Mouse (Mus musculus): Measurements from ENCODE around the gene Ppm1n. TPM values are rescaled to one million over a fixed set of nuclear protein-coding genes. Genes with fewer than 3 reads are reported as not detected.

Gene Ppm1n
- total and polyA plus RNA-seq, 2 experiments from 2014 or later: 1.4 to 1.8 TPM

DNA sequence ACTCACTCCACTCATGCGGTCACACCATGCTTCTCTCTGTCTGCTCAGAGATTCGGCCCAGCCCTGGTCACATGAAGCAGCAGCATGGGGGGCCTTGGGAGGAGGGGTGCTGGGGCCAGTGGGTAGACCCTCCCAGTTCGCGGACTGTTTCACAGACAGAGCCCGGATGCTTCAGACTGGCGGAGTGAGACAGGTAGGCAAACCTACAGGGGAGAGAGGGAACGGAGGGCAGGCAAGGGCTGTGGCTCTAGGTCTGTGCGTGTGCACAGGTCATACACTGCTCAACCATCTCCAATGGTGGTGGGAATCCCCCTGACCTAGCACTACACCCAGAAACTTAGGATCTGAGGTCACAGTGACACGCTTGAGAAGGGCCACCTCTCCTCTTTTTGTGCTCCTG is 39.6 kb upstream of the Ppm1n start:
- Histone ChIP-seq H3K27ac (ENCODE audit: low read depth, low read length) (peak overlapping the region; percentile 65), H3K4me2 (ENCODE audit: low read depth, low read length, poor library complexity, severe bottlenecking) (peak overlapping the region; percentile 79), H3K9me3 (ENCODE audit: low read length) (no peaks in the 10 kb centered on the region), H3K9ac (replicated peaks; ENCODE audit: low read length, poor library complexity, severe bottlenecking) (peak overlapping the region; percentile 54), H3K36me3 (ENCODE audit: insufficient read depth, low read length) (no peaks in the 10 kb centered on the region), H3K4me3 (ENCODE audit: low read depth, low read length) (peak overlapping the region; percentile 40), H3K4me1 (ENCODE audit: insufficient read depth, low read length) (peaks cover 5% of the 10 kb centered on the region; the same call in 1 of the 2 replicates), H3K27me3 (ENCODE audit: insufficient read depth, low read length) (no peaks in the 10 kb centered on the region)
- WGBS: 9% methylated on average over 9 of the region's 9 CpGs
- no peak for DNase-seq (ENCODE audit: low spot score)
- ATAC-seq (ENCODE audit: low FRiP score): peak; percentile 69
- no peak for TF ChIP-seq CTCF (IDR thresholded peaks at IDR 0.05)

DNA sequence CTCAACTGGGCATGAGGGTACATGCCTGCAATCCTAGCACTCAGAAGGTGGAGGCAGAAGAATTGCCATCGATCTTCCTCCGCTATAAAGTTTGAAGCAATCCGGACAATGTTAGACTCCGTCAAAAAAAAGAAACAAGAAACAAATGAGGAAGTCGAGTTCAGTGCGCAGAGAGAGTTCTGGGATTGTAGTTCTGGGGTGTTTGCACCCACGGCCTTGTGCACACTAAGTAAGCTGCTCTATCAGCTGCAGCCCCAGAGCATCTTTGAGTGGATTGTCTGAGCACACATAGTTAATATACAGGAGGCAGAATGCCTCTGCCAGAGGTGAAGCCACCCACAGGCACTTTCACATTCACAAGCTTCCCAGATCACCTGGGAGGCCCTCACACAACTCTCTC is 38.8 kb upstream of the Ppm1n start:
- Histone ChIP-seq H3K27ac (ENCODE audit: low read depth, low read length) (no peak overlapping the region), H3K9me3 (ENCODE audit: low read length) (no peaks in the 10 kb centered on the region), H3K4me2 (ENCODE audit: low read depth, low read length, poor library complexity, severe bottlenecking) (no peak overlapping the region), H3K4me3 (ENCODE audit: low read depth, low read length) (no peak overlapping the region), H3K4me1 (ENCODE audit: insufficient read depth, low read length) (peaks cover 5% of the 10 kb centered on the region; the same call in 1 of the 2 replicates), H3K27me3 (ENCODE audit: insufficient read depth, low read length) (no peaks in the 10 kb centered on the region), H3K9ac (replicated peaks; ENCODE audit: low read length, poor library complexity, severe bottlenecking) (no peak overlapping the region), H3K36me3 (ENCODE audit: insufficient read depth, low read length) (no peaks in the 10 kb centered on the region)
- no peak for TF ChIP-seq CTCF (IDR thresholded peaks at IDR 0.05)
- ATAC-seq (ENCODE audit: low FRiP score) (no peak), DNase-seq (ENCODE audit: low spot score) (no peak)
- 85% methylated on average over 7 of the region's 7 CpGs for WGBS

DNA sequence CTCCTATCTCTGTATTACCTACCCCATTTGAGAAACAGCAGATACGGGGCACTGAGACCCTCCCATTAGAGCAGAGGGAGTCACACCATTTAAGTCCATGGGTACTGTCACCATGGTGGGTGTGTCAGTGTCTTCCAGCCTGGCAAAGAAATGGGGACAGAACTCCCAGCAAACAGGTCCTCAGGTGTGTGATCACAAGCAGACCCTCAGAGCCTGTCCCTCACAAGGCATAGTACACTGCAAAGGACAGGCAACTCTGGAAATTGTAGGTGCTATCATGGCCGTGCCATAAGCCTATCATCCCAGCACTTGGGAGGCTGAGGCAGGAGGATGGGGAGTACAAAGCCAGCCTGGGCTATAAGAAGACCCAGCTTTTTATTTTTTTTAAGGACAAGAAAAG is 38.3 kb upstream of the Ppm1n start:
- Histone ChIP-seq H3K27ac (ENCODE audit: low read depth, low read length) (no peak overlapping the region), H3K9ac (replicated peaks; ENCODE audit: low read length, poor library complexity, severe bottlenecking) (no peak overlapping the region), H3K4me1 (ENCODE audit: insufficient read depth, low read length) (peaks cover 5% of the 10 kb centered on the region; the same call in 1 of the 2 replicates), H3K36me3 (ENCODE audit: insufficient read depth, low read length) (no peaks in the 10 kb centered on the region), H3K4me2 (ENCODE audit: low read depth, low read length, poor library complexity, severe bottlenecking) (no peak overlapping the region), H3K27me3 (ENCODE audit: insufficient read depth, low read length) (no peaks in the 10 kb centered on the region), H3K9me3 (ENCODE audit: low read length) (no peaks in the 10 kb centered on the region), H3K4me3 (ENCODE audit: low read depth, low read length) (no peak overlapping the region)
- TF ChIP-seq CTCF (IDR thresholded peaks at IDR 0.05): no peak
- 73% methylated on average over 2 of the region's 2 CpGs for WGBS
- DNase-seq (ENCODE audit: low spot score) (no peak), ATAC-seq (ENCODE audit: low FRiP score) (no peak)

GRCm38 (mm10) chr7:19316451-19317161 is 36.7 kb upstream of the Ppm1n start:
- Histone ChIP-seq H3K36me3 (ENCODE audit: insufficient read depth, low read length) (no peaks in the 10 kb centered on the region), H3K9ac (replicated peaks; ENCODE audit: low read length, poor library complexity, severe bottlenecking) (no peak overlapping the region), H3K4me1 (ENCODE audit: insufficient read depth, low read length) (peaks cover 5% of the 10 kb centered on the region; the same call in 1 of the 2 replicates), H3K27ac (ENCODE audit: low read depth, low read length) (no peak overlapping the region), H3K4me2 (ENCODE audit: low read depth, low read length, poor library complexity, severe bottlenecking) (no peak overlapping the region), H3K27me3 (ENCODE audit: insufficient read depth, low read length) (no peaks in the 10 kb centered on the region), H3K9me3 (ENCODE audit: low read length) (no peaks in the 10 kb centered on the region), H3K4me3 (ENCODE audit: low read depth, low read length) (no peak overlapping the region)
- DNase-seq (ENCODE audit: low spot score) (no peak), ATAC-seq (ENCODE audit: low FRiP score) (no peak)
- 43% methylated on average over 14 of the region's 14 CpGs for WGBS
- no peak for TF ChIP-seq CTCF (IDR thresholded peaks at IDR 0.05)

DNA sequence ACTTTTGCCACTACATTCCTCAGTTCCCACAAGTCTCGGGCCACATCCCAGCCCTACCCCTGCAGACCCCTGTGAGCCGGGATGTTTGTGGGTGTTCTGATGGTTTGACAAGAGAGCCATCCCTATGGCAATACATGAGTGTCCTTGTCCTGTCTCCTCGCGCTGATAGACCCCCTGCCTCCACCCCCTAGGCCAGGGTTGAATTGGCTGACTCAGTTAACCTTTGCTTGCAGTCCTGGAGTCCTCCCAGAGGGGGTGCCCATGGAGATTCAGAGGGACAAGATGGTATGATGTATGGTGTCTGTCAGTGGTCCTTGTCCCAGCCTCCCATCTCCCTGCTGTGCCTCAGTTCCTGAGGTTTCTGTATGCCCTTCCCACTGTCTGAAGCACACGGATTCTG is 34.2 kb upstream of the Ppm1n start:
- H3K4me2 ChIP-seq (ENCODE audit: low read depth, low read length, poor library complexity, severe bottlenecking): no peak overlapping the region
- ATAC-seq (ENCODE audit: low FRiP score) (no peak), DNase-seq (ENCODE audit: low spot score) (no peak)
- H3K9ac ChIP-seq (replicated peaks; ENCODE audit: low read length, poor library complexity, severe bottlenecking): no peak overlapping the region
- peaks cover 3% of the 10 kb centered on the region; the same call in 1 of the 2 replicates for H3K4me1 ChIP-seq (ENCODE audit: insufficient read depth, low read length)
- no peaks in the 10 kb centered on the region for H3K36me3 ChIP-seq (ENCODE audit: insufficient read depth, low read length)
- H3K27me3 ChIP-seq (ENCODE audit: insufficient read depth, low read length): no peaks in the 10 kb centered on the region
- TF ChIP-seq CTCF (IDR thresholded peaks at IDR 0.05): no peak
- 48% methylated on average over 5 of the region's 5 CpGs for WGBS
- no peak overlapping the region for H3K27ac ChIP-seq (ENCODE audit: low read depth, low read length)
- no peaks in the 10 kb centered on the region for H3K9me3 ChIP-seq (ENCODE audit: low read length)
- H3K4me3 ChIP-seq (ENCODE audit: low read depth, low read length): no peak overlapping the region

- Histone ChIP-seq H3K27me3 (ENCODE audit: insufficient read depth, low read length) (0 out of 2 replicates have a peak, but pooled peaks cover 1% of the 10 kb centered on the region), H3K9ac (replicated peaks; ENCODE audit: low read length, poor library complexity, severe bottlenecking) (no peak overlapping the region), H3K36me3 (ENCODE audit: insufficient read depth, low read length) (no peaks in the 10 kb centered on the region), H3K4me3 (ENCODE audit: low read depth, low read length) (no peak overlapping the region), H3K9me3 (ENCODE audit: low read length) (no peaks in the 10 kb centered on the region), H3K4me2 (ENCODE audit: low read depth, low read length, poor library complexity, severe bottlenecking) (no peak overlapping the region), H3K4me1 (ENCODE audit: insufficient read depth, low read length) (peaks cover 3% of the 10 kb centered on the region; the same call in 1 of the 2 replicates), H3K27ac (ENCODE audit: low read depth, low read length) (no peak overlapping the region)
- no peak for TF ChIP-seq CTCF (IDR thresholded peaks at IDR 0.05)
- DNase-seq (ENCODE audit: low spot score) (no peak), ATAC-seq (ENCODE audit: low FRiP score) (no peak)
- WGBS: 34% methylated on average over 4 of the region's 4 CpGs
Observed at GRCm38 (mm10) chr7:19311991-19312390, 32.1 kb upstream of the Ppm1n start.
